Mouse (Mus musculus): ENCODE measurements around the gene Fscn2. TPM values are rescaled to one million over a fixed set of nuclear protein-coding genes. Genes with fewer than 3 reads are reported as not detected.

The Fscn2 gene
- polyA plus RNA-seq, 2 experiments = 0.36 to 0.88 TPM

GRCm38 (mm10) chr11:120315416-120315761, 45.9 kb upstream of the Fscn2 start:
- peak overlapping the region; percentile 86 for H3K4me2 ChIP-seq (replicated peaks; ENCODE audit: low read depth, low read length, severe bottlenecking)
- H3K27me3 ChIP-seq (ENCODE audit: control insufficient read depth, insufficient read depth, low read length) = no peaks in the 10 kb centered on the region
- peak overlapping the region; percentile 93 for H3K27ac ChIP-seq (replicated peaks; ENCODE audit: low read depth, low read length)
- H3K9me3 ChIP-seq (ENCODE audit: control insufficient read depth, low read length) = no peaks in the 10 kb centered on the region
- whole genome bisulfite sequencing = 24% methylated on average over 4 of the region's 4 CpGs
- H3K9ac ChIP-seq (ENCODE audit: low read depth, low read length, severe bottlenecking) = peak overlapping the region; percentile 71; the same call in 1 of the 2 replicates
- peaks cover 24% of the 10 kb centered on the region for H3K4me1 ChIP-seq (ENCODE audit: control insufficient read depth, insufficient read depth, low read length)
- DNase-seq (ENCODE audit: low spot score) (no peak), ATAC-seq (ENCODE audit: low FRiP score, low read depth) (no peak)
- peak overlapping the region; percentile 46; the same call in 1 of the 2 replicates for H3K4me3 ChIP-seq (replicated peaks; ENCODE audit: low read length)
- TF ChIP-seq POLR2A (IDR thresholded peaks at IDR 0.05; ENCODE audit: borderline replicate concordance, extremely low read depth, insufficient read depth, insufficient read length) = no peak
- H3K36me3 ChIP-seq (ENCODE audit: control insufficient read depth, insufficient read depth, low read length) = no peaks in the 10 kb centered on the region

- DNase-seq (ENCODE audit: low spot score) = peak; percentile 96
- no peaks in the 10 kb centered on the region for H3K36me3 ChIP-seq (ENCODE audit: control insufficient read depth, insufficient read depth, low read length)
- peaks cover 21% of the 10 kb centered on the region for H3K4me1 ChIP-seq (ENCODE audit: control insufficient read depth, insufficient read depth, low read length)
- WGBS = 13% methylated on average over 37 of the region's 37 CpGs
- peak; percentile 96 for ATAC-seq (ENCODE audit: low FRiP score, low read depth)
- no peaks in the 10 kb centered on the region for H3K9me3 ChIP-seq (ENCODE audit: control insufficient read depth, low read length)
- H3K4me3 ChIP-seq (replicated peaks; ENCODE audit: low read length) = peak overlapping the region; percentile 46
- peak overlapping the region; percentile 86 for H3K4me2 ChIP-seq (replicated peaks; ENCODE audit: low read depth, low read length, severe bottlenecking)
- peak overlapping the region; percentile 71 for H3K9ac ChIP-seq (ENCODE audit: low read depth, low read length, severe bottlenecking)
- peak overlapping the region; percentile 93 for H3K27ac ChIP-seq (replicated peaks; ENCODE audit: low read depth, low read length)
- H3K27me3 ChIP-seq (ENCODE audit: control insufficient read depth, insufficient read depth, low read length) = no peaks in the 10 kb centered on the region
- peak; percentile 96; the same call in 1 of the 2 replicates for TF ChIP-seq POLR2A (IDR thresholded peaks at IDR 0.05; ENCODE audit: borderline replicate concordance, extremely low read depth, insufficient read depth, insufficient read length)
Observed at GRCm38 (mm10) chr11:120315832-120316689, 45.3 kb upstream of the Fscn2 start.

- Histone ChIP-seq H3K4me2 (replicated peaks; ENCODE audit: low read depth, low read length, severe bottlenecking) (peak overlapping the region; percentile 86), H3K4me1 (ENCODE audit: control insufficient read depth, insufficient read depth, low read length) (peaks cover 13% of the 10 kb centered on the region), H3K9ac (ENCODE audit: low read depth, low read length, severe bottlenecking) (peak overlapping the region; percentile 71), H3K36me3 (ENCODE audit: control insufficient read depth, insufficient read depth, low read length) (no peaks in the 10 kb centered on the region), H3K27me3 (ENCODE audit: control insufficient read depth, insufficient read depth, low read length) (no peaks in the 10 kb centered on the region), H3K27ac (replicated peaks; ENCODE audit: low read depth, low read length) (peak overlapping the region; percentile 93), H3K9me3 (ENCODE audit: control insufficient read depth, low read length) (no peaks in the 10 kb centered on the region), H3K4me3 (replicated peaks; ENCODE audit: low read length) (peak overlapping the region; percentile 46)
- DNase-seq (ENCODE audit: low spot score) (no peak), ATAC-seq (ENCODE audit: low FRiP score, low read depth) (peak; percentile 13; the same call in 1 of the 2 replicates)
- no peak for TF ChIP-seq POLR2A (IDR thresholded peaks at IDR 0.05; ENCODE audit: borderline replicate concordance, extremely low read depth, insufficient read depth, insufficient read length)
- WGBS = 22% methylated on average over 13 of the region's 13 CpGs
Observed at GRCm38 (mm10) chr11:120316690-120317254, 44.6 kb upstream of the Fscn2 start.

- WGBS = 63% methylated on average over 7 of the region's 7 CpGs
- Histone ChIP-seq H3K36me3 (ENCODE audit: control insufficient read depth, insufficient read depth, low read length) (no peaks in the 10 kb centered on the region), H3K27me3 (ENCODE audit: control insufficient read depth, insufficient read depth, low read length) (no peaks in the 10 kb centered on the region), H3K4me2 (replicated peaks; ENCODE audit: low read depth, low read length, severe bottlenecking) (0 out of 2 replicates have a peak overlapping the region, but pooled peaks have one; percentile 86), H3K4me3 (replicated peaks; ENCODE audit: low read length) (no peak overlapping the region), H3K4me1 (ENCODE audit: control insufficient read depth, insufficient read depth, low read length) (peaks cover 10% of the 10 kb centered on the region; the same call in 1 of the 2 replicates), H3K9ac (ENCODE audit: low read depth, low read length, severe bottlenecking) (no peak overlapping the region), H3K9me3 (ENCODE audit: control insufficient read depth, low read length) (no peaks in the 10 kb centered on the region), H3K27ac (replicated peaks; ENCODE audit: low read depth, low read length) (no peak overlapping the region)
- ATAC-seq (ENCODE audit: low FRiP score, low read depth) = no peak
- no peak for DNase-seq (ENCODE audit: low spot score)
- TF ChIP-seq POLR2A (IDR thresholded peaks at IDR 0.05; ENCODE audit: borderline replicate concordance, extremely low read depth, insufficient read depth, insufficient read length) = no peak
Observed at GRCm38 (mm10) chr11:120317456-120317855, 43.9 kb upstream of the Fscn2 start.

GRCm38 (mm10) chr11:120319310-120319709, 42.0 kb upstream of the Fscn2 start:
- WGBS = 94% methylated on average over 5 of the region's 5 CpGs
- DNase-seq (ENCODE audit: low spot score) (no peak), ATAC-seq (ENCODE audit: low FRiP score, low read depth) (no peak)
- no peak overlapping the region for H3K9ac ChIP-seq (ENCODE audit: low read depth, low read length, severe bottlenecking)
- H3K27me3 ChIP-seq (ENCODE audit: control insufficient read depth, insufficient read depth, low read length) = no peaks in the 10 kb centered on the region
- no peaks in the 10 kb centered on the region for H3K36me3 ChIP-seq (ENCODE audit: control insufficient read depth, insufficient read depth, low read length)
- TF ChIP-seq POLR2A (IDR thresholded peaks at IDR 0.05; ENCODE audit: borderline replicate concordance, extremely low read depth, insufficient read depth, insufficient read length) = no peak
- peaks cover 10% of the 10 kb centered on the region; the same call in 1 of the 2 replicates for H3K4me1 ChIP-seq (ENCODE audit: control insufficient read depth, insufficient read depth, low read length)
- H3K27ac ChIP-seq (replicated peaks; ENCODE audit: low read depth, low read length) = no peak overlapping the region
- no peak overlapping the region for H3K4me2 ChIP-seq (replicated peaks; ENCODE audit: low read depth, low read length, severe bottlenecking)
- no peak overlapping the region for H3K4me3 ChIP-seq (replicated peaks; ENCODE audit: low read length)
- H3K9me3 ChIP-seq (ENCODE audit: control insufficient read depth, low read length) = no peaks in the 10 kb centered on the region

Measured in limb, embryonic 14.5 days (tissue).